9 mouse cellular contexts compared by ENCODE assay signal in the genomic region with DNA sequence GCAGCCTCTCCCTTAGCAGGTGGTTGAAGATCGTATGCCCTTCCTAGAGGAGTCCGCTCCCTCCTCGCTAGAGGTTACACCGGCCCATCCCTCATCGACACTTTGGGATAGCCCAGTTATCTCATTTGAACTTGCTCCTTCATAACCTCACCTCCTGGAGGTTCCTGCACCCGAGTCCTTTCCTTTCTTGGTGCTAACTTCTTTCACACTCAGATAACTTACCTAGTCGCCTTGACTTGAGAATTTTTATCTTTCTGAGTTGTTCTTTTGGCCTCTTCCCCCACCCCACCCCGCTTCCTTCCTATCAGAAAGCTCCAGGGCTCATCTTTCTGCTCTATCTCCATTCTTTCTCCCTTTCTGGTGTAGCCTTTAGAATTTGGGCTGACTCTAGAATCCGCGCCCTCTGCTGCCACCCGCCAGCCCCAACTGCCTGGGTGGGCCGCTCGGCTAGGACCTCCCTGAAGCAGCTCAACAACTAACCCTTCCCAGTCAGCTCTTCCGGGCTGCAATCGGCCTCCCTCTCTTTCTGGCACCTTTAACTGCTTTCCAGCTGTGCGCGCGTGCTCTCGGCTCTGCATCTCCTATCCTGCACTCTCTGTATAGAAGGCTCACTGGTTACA. TPM values are rescaled to one million over a fixed set of nuclear protein-coding genes. Genes with fewer than 3 reads are reported as not detected.
DNase-seq lines count a peak whose midpoint lies in the region; ATAC-seq and TF ChIP-seq lines count a peak whose summit lies in the region.
"Had no signal": no experiment of that assay in that cellular context is flagged by ENCODE, and none has a peak within 500 bp of the region (broad histone marks: within the 10 kb centered on the region; RNA-seq: fewer than 3 reads in every experiment).

No protein-coding gene starts in this region.

- peaks cover 18% of the 10 kb centered on the region for H3K79me2 ChIP-seq in MEL (ENCODE audit: control insufficient read depth, insufficient read depth, low read length, poor library complexity)

- peak; percentile 74 to 88; a peak in 3 of 4 replicates for TF ChIP-seq EP300 in MEL (IDR thresholded peaks at IDR 0.05; ENCODE audit: low read depth in 1 of 2, low read length in 2 of 2)

- H3K9ac ChIP-seq in MEL (ENCODE audit: control insufficient read depth, low read depth, low read length, poor library complexity, severe bottlenecking): peak overlapping the region; percentile 57
- no peak overlapping the region for H3K9ac ChIP-seq in forebrain, embryonic 15.5 days (replicated peaks)
- no peak overlapping the region for H3K9ac ChIP-seq in intestine, postnatal 0 days (ENCODE audit: low read depth, low read length)
- H3K9ac ChIP-seq in midbrain, embryonic 14.5 days (replicated peaks; ENCODE audit: low read length): no peak overlapping the region

- peak; percentile 42 for DNase-seq in adrenal gland, postnatal 10 days
- no peak for DNase-seq in adrenal gland, postnatal 25 days
- DNase-seq in MEL (ENCODE audit: low read depth, low spot score): peak; percentile 91
- peak; percentile 12 for DNase-seq in midbrain, embryonic 14.5 days
- DNase-seq in thymus, postnatal 4 days: peak; percentile 71
- no peak for DNase-seq in left cerebral cortex, adult 9 months (ENCODE audit: low spot score in 2 of 2)

- TF ChIP-seq RAD21 in MEL (IDR thresholded peaks at IDR 0.05; ENCODE audit: low read depth, low read length): no peak

- H3K4me3 ChIP-seq in MEL (ENCODE audit: control insufficient read depth in 1 of 2, insufficient read depth in 1 of 2, low read depth in 2 of 2, low read length in 2 of 2): peak overlapping the region; percentile 64 to 88
- H3K4me3 ChIP-seq in forebrain, embryonic 15.5 days: no peak overlapping the region; the same call in 1 of the 2 replicates
- peak overlapping the region; percentile 3; the same call in 1 of the 2 replicates for H3K4me3 ChIP-seq in intestine, postnatal 0 days (ENCODE audit: low read depth, low read length)
- no peak overlapping the region for H3K4me3 ChIP-seq in midbrain, embryonic 14.5 days (replicated peaks; ENCODE audit: low read depth, low read length)

- no peaks in the 10 kb centered on the region for H3K9me3 ChIP-seq in MEL (replicated peaks; ENCODE audit: insufficient read depth, low read length)
- H3K9me3 ChIP-seq in forebrain, embryonic 15.5 days: no peaks in the 10 kb centered on the region
- H3K9me3 ChIP-seq in intestine, postnatal 0 days (ENCODE audit: control insufficient read depth): no peaks in the 10 kb centered on the region
- no peaks in the 10 kb centered on the region for H3K9me3 ChIP-seq in midbrain, embryonic 14.5 days (ENCODE audit: control insufficient read depth, low read length)

- TF ChIP-seq CTCF in MEL (IDR thresholded peaks at IDR 0.05 in 2 of 3, conservative IDR thresholded peaks at IDR 0.05 in 1 of 3; ENCODE audit: control insufficient read depth in 1 of 3, insufficient read depth in 1 of 3, low read depth in 2 of 3, low read length in 3 of 3, poor library complexity in 1 of 3, severe bottlenecking in 1 of 3): peak in 2 of 3 experiments; percentile 19 to 28; a peak in 1 of 6 replicates
- no peak for TF ChIP-seq CTCF in intestine, postnatal 0 days (IDR thresholded peaks at IDR 0.05; ENCODE audit: low read depth)

- TF ChIP-seq POLR2A in MEL (IDR thresholded peaks at IDR 0.05; ENCODE audit: control insufficient read depth in 1 of 2, insufficient read depth in 1 of 2, low read depth in 1 of 2, low read length in 2 of 2, poor library complexity in 1 of 2): peak in 1 of 2 experiments; percentile 53; a peak in 1 of 4 replicates

- H3K27me3 ChIP-seq in MEL (ENCODE audit: control insufficient read depth in 1 of 2, insufficient read depth in 2 of 2, low read length in 2 of 2): no peaks in the 10 kb centered on the region
- H3K27me3 ChIP-seq in forebrain, embryonic 15.5 days: peaks cover 25% of the 10 kb centered on the region
- H3K27me3 ChIP-seq in intestine, postnatal 0 days (replicated peaks; ENCODE audit: control insufficient read depth, insufficient read depth, low read length): peaks cover 8% of the 10 kb centered on the region; the same call in 1 of the 2 replicates
- H3K27me3 ChIP-seq in midbrain, embryonic 14.5 days (ENCODE audit: control insufficient read depth, insufficient read depth, low read length): peaks cover 27% of the 10 kb centered on the region

- H3K27ac ChIP-seq in MEL (ENCODE audit: control insufficient read depth, low read depth, low read length): peak overlapping the region; percentile 96
- no peak overlapping the region for H3K27ac ChIP-seq in forebrain, embryonic 15.5 days (replicated peaks)
- H3K27ac ChIP-seq in intestine, postnatal 0 days (ENCODE audit: low read depth, low read length): peak overlapping the region; percentile 41
- H3K27ac ChIP-seq in midbrain, embryonic 14.5 days (replicated peaks; ENCODE audit: low read depth, low read length): no peak overlapping the region

- peak overlapping the region; percentile 62; the same call in 1 of the 2 replicates for H3K4me2 ChIP-seq in forebrain, embryonic 15.5 days (replicated peaks)
- peak overlapping the region; percentile 80 for H3K4me2 ChIP-seq in intestine, postnatal 0 days (replicated peaks; ENCODE audit: low read depth)
- peak overlapping the region; percentile 54; the same call in 1 of the 2 replicates for H3K4me2 ChIP-seq in midbrain, embryonic 14.5 days (ENCODE audit: low read length)

- peaks cover 0 to 5% of the 10 kb centered on the region in 2 experiments; a peak in 2 of 4 replicates for H3K36me3 ChIP-seq in MEL (ENCODE audit: control insufficient read depth in 1 of 2, insufficient read depth in 2 of 2, low read length in 2 of 2)
- H3K36me3 ChIP-seq in forebrain, embryonic 15.5 days: no peaks in the 10 kb centered on the region
- H3K36me3 ChIP-seq in intestine, postnatal 0 days (ENCODE audit: control insufficient read depth, insufficient read depth): no peaks in the 10 kb centered on the region
- no peaks in the 10 kb centered on the region for H3K36me3 ChIP-seq in midbrain, embryonic 14.5 days (ENCODE audit: control insufficient read depth, insufficient read depth, low read length)

- 7% methylated on average over 19 of the region's 19 CpGs for WGBS in forebrain, embryonic 15.5 days
- WGBS in intestine, postnatal 0 days: 11% methylated on average over 19 of the region's 19 CpGs
- 10% methylated on average over 19 of the region's 19 CpGs for WGBS in midbrain, embryonic 14.5 days

- peaks cover 3 to 23% of the 10 kb centered on the region in 2 experiments; a peak in 3 of 4 replicates for H3K4me1 ChIP-seq in MEL (ENCODE audit: control insufficient read depth in 1 of 2, insufficient read depth in 2 of 2, low read length in 2 of 2)
- peaks cover 20% of the 10 kb centered on the region for H3K4me1 ChIP-seq in forebrain, embryonic 15.5 days
- no peaks in the 10 kb centered on the region for H3K4me1 ChIP-seq in intestine, postnatal 0 days (replicated peaks; ENCODE audit: control insufficient read depth, insufficient read depth, low read length)
- H3K4me1 ChIP-seq in midbrain, embryonic 14.5 days (ENCODE audit: control insufficient read depth, insufficient read depth, low read length): 0 out of 2 replicates have a peak, but pooled peaks cover 5% of the 10 kb centered on the region

- no peak for ATAC-seq in forebrain, embryonic 15.5 days (replicated peaks)
- ATAC-seq in intestine, postnatal 0 days: no peak
- no peak for ATAC-seq in midbrain, embryonic 14.5 days (ENCODE audit: low FRiP score, low TSS enrichment)

RNA-seq across cellular contexts. Expression of gene Slc12a4, which starts 0.9 kb away (rescaled TPM):
- 10 to 100 TPM; 30.5 to 33.7 TPM for total RNA-seq in adrenal gland, postnatal 10 days (2021)
- 40.6 and 43.5 TPM in 2 replicates for total RNA-seq in adrenal gland, postnatal 25 days (2021)
- total RNA-seq in MEL (2012; rRNA removed): 22.2 and 25.6 TPM in 2 replicates
- polyA plus RNA-seq in MEL (2012; ENCODE audit: insufficient read depth in 1 of 2, insufficient read length in 2 of 2, low read depth in 1 of 2, low replicate concordance in 2 of 2, missing spikeins in 1 of 2): 10 to 100 TPM in 1 of 2 experiments, not detected in 1; 32.3 TPM
- polyA plus RNA-seq in forebrain, embryonic 15.5 days (2015; fragmentation: Nextera tagmentation; extraction: Ambion mirVana): 9.3 and 10.1 TPM in 2 replicates
- 6.8 and 8.0 TPM in 2 replicates for polyA plus RNA-seq in intestine, postnatal 0 days (2015; fragmentation: Nextera tagmentation; extraction: Ambion mirVana)
- 3.7 and 5.2 TPM in 2 replicates for polyA plus RNA-seq in midbrain, embryonic 14.5 days (2014; fragmentation: Nextera tagmentation; extraction: Ambion mirVana)

RNA-seq across cellular contexts. Expression of gene Dpep3, which starts 12.4 kb away (rescaled TPM):
- not detected for total RNA-seq in adrenal gland, postnatal 10 days (2021)
- total RNA-seq in adrenal gland, postnatal 25 days (2021): not detected in 2 replicates
- not detected in 2 replicates for total RNA-seq in MEL (2012; rRNA removed)
- under 1 TPM in 1 of 2 experiments, not detected in 1; 0.11 TPM for polyA plus RNA-seq in MEL (2012; ENCODE audit: insufficient read depth in 1 of 2, insufficient read length in 2 of 2, low read depth in 1 of 2, low replicate concordance in 2 of 2, missing spikeins in 1 of 2)
- not detected in 2 replicates for polyA plus RNA-seq in forebrain, embryonic 15.5 days (2015; fragmentation: Nextera tagmentation; extraction: Ambion mirVana)
- not detected in 2 replicates for polyA plus RNA-seq in intestine, postnatal 0 days (2015; fragmentation: Nextera tagmentation; extraction: Ambion mirVana)
- polyA plus RNA-seq in midbrain, embryonic 14.5 days (2014; fragmentation: Nextera tagmentation; extraction: Ambion mirVana): not detected in 2 replicates
- total RNA-seq: left cerebral cortex, postnatal 10 days had no signal

RNA-seq across cellular contexts. Expression of gene Lcat, which starts 23.6 kb away (rescaled TPM):
- 10 to 100 TPM; 39.2 to 89.9 TPM for total RNA-seq in adrenal gland, postnatal 10 days (2021)
- 1.9 and 7.7 TPM in 2 replicates for total RNA-seq in adrenal gland, postnatal 25 days (2021)
- total RNA-seq in MEL (2012; rRNA removed): 0.78 and 1.1 TPM in 2 replicates
- polyA plus RNA-seq in MEL (2012; ENCODE audit: insufficient read depth in 1 of 2, insufficient read length in 2 of 2, low read depth in 1 of 2, low replicate concordance in 2 of 2, missing spikeins in 1 of 2): 1 to 10 TPM in 1 of 2 experiments, not detected in 1; 2.5 TPM
- polyA plus RNA-seq in forebrain, embryonic 15.5 days (2015; fragmentation: Nextera tagmentation; extraction: Ambion mirVana): 0.41 and 0.50 TPM in 2 replicates
- 0.20 and 0.37 TPM in 2 replicates for polyA plus RNA-seq in intestine, postnatal 0 days (2015; fragmentation: Nextera tagmentation; extraction: Ambion mirVana)
- polyA plus RNA-seq in midbrain, embryonic 14.5 days (2014; fragmentation: Nextera tagmentation; extraction: Ambion mirVana): 1.0 and 1.5 TPM in 2 replicates

RNA-seq across cellular contexts. Expression of gene Dus2, which starts 24.3 kb away (rescaled TPM):
- total RNA-seq in adrenal gland, postnatal 10 days (2021): 10 to 100 TPM; 13.5 to 15.2 TPM
- 12.5 and 16.8 TPM in 2 replicates for total RNA-seq in adrenal gland, postnatal 25 days (2021)
- 8.6 and 9.2 TPM in 2 replicates for total RNA-seq in MEL (2012; rRNA removed)
- polyA plus RNA-seq in MEL (2012; ENCODE audit: insufficient read depth in 1 of 2, insufficient read length in 2 of 2, low read depth in 1 of 2, low replicate concordance in 2 of 2, missing spikeins in 1 of 2): 10 to 100 TPM in 1 of 2 experiments, not detected in 1; 11.9 TPM
- 24.1 and 26.3 TPM in 2 replicates for polyA plus RNA-seq in forebrain, embryonic 15.5 days (2015; fragmentation: Nextera tagmentation; extraction: Ambion mirVana)
- polyA plus RNA-seq in intestine, postnatal 0 days (2015; fragmentation: Nextera tagmentation; extraction: Ambion mirVana): 7.6 and 8.3 TPM in 2 replicates
- 23.1 and 23.2 TPM in 2 replicates for polyA plus RNA-seq in midbrain, embryonic 14.5 days (2014; fragmentation: Nextera tagmentation; extraction: Ambion mirVana)

RNA-seq across cellular contexts. Expression of gene Psmb10, which starts 28.6 kb away (rescaled TPM):
- total RNA-seq in adrenal gland, postnatal 10 days (2021): 10 to 100 TPM; 58.0 to 66.3 TPM
- total RNA-seq in adrenal gland, postnatal 25 days (2021): 70.6 and 74.9 TPM in 2 replicates
- 228 and 275 TPM in 2 replicates for total RNA-seq in MEL (2012; rRNA removed)
- polyA plus RNA-seq in MEL (2012; ENCODE audit: insufficient read depth in 1 of 2, insufficient read length in 2 of 2, low read depth in 1 of 2, low replicate concordance in 2 of 2, missing spikeins in 1 of 2): 100 to 1,000 TPM in 1 of 2 experiments, not detected in 1; 193 TPM
- 36.3 and 39.7 TPM in 2 replicates for polyA plus RNA-seq in forebrain, embryonic 15.5 days (2015; fragmentation: Nextera tagmentation; extraction: Ambion mirVana)
- polyA plus RNA-seq in intestine, postnatal 0 days (2015; fragmentation: Nextera tagmentation; extraction: Ambion mirVana): 186 and 204 TPM in 2 replicates
- polyA plus RNA-seq in midbrain, embryonic 14.5 days (2014; fragmentation: Nextera tagmentation; extraction: Ambion mirVana): 50.7 and 67.8 TPM in 2 replicates

Comparison
In these comparisons a context has a peak if more than half of its experiments do, and no peak if none do; other contexts are left out.
1. DNase-seq: peak in adrenal gland, postnatal 10 days (single experiment), MEL (single experiment), midbrain, embryonic 14.5 days (single experiment) and thymus, postnatal 4 days (single experiment); none in adrenal gland, postnatal 25 days (single experiment) and left cerebral cortex, adult 9 months (0 of 2).
2. H3K27ac ChIP-seq: peak in MEL (single experiment) and intestine, postnatal 0 days (single experiment); none in forebrain, embryonic 15.5 days (single experiment) and midbrain, embryonic 14.5 days (single experiment).
3. H3K4me3 ChIP-seq: peak in MEL (2 of 2) and intestine, postnatal 0 days (single experiment); none in forebrain, embryonic 15.5 days (single experiment) and midbrain, embryonic 14.5 days (single experiment).
4. Peak in every context shown above with its lines, with median percentiles within 50 percentile points of each other: H3K4me2 ChIP-seq.